Mouse (Mus musculus) C2C12 (cell line): ENCODE data around the gene Marf1.

Experiments used
- CEBPB ChIP-seq: IDR thresholded peaks from one replicate; pipeline ENCODE4 v1.6.1; 2011; ENCODE audit warnings: low read depth, mild to moderate bottlenecking, control low read depth, moderate library complexity
- CTCF ChIP-seq: IDR thresholded peaks from one replicate; pipeline ENCODE4 v1.5.1; 2011; ENCODE audit not compliant: control insufficient read depth, insufficient read depth, insufficient read length
- FOSL1 ChIP-seq: IDR thresholded peaks from one replicate; pipeline ENCODE4 v1.8.0; 2011; ENCODE audit warnings: mild to moderate bottlenecking, low read length; ENCODE audit not compliant: poor library complexity, insufficient read depth, severe bottlenecking
- MAX ChIP-seq: IDR thresholded peaks from one replicate; pipeline ENCODE4 v1.6.1; 2011; ENCODE audit warnings: mild to moderate bottlenecking, control low read depth
- MYOD1 ChIP-seq: IDR thresholded peaks from one replicate; pipeline ENCODE4 v1.6.1; 2011; ENCODE audit warnings: low read depth; ENCODE audit not compliant: control insufficient read depth, insufficient read length
- MYOG ChIP-seq: IDR thresholded peaks from one replicate; pipeline ENCODE4 v1.6.1; 2011; ENCODE audit not compliant: control insufficient read depth, insufficient read length; ENCODE audit errors: extremely low read depth
- USF1 ChIP-seq: IDR thresholded peaks from one replicate; pipeline ENCODE4 v1.6.1; 2011; ENCODE audit warnings: low read depth, mild to moderate bottlenecking, control low read depth, moderate library complexity

- no peak for TF ChIP-seq CTCF
- TF ChIP-seq MYOG, result no peak
- TF ChIP-seq MYOD1, result no peak
- TF ChIP-seq CEBPB, result no peak
- no peak for TF ChIP-seq USF1
- no peak for TF ChIP-seq MAX
- TF ChIP-seq FOSL1, result no peak
Measured at GRCm38 (mm10) chr16:14198798-14199197, 35.6 kb upstream of the Marf1 start.
